Mouse (Mus musculus): Measurements from ENCODE around the gene Ttll6.

The Ttll6 gene

DNA sequence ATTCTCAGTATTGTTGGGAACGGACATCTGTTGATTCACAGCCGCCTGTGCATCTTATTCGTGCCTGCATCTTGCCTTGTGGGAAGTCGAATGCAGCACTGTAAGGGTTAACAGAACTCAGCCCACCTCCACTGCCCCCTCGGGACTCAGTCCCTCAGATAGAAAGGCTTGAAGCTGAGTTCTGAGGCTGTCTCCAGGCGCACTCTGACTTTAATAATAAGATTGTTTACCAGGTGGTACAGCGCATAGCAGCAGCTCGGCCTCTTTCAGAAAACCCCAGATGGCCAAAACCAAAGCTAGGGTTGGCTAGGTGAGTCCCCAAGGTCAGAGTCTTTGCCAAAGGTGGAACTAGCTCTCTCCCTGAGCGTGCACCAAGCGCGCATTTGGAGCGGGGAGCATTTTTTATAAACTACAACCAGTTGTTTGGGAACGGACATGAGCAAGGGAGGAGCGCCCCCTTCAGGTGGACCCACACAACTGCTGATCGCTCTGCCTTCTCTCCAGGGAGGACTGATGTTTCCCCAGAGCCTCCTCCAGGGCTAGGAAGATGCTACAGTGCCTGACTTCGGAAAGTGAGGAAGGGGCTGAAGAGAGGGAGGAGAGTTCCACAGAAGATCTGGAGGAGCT, at the start of gene Ttll6:
Gene Ttll6, plus strand, starts transcription at position 548 of the 627 bp plus-strand sequence.
- ChIA-PET CTCF (interaction anchor here (0.5 to 3.4 kb wide), 29 partner anchors 9 to 443 kb away, joined by 3 to 20 read pairs (median 3); partner anchors contain the start of genes Atp5g1 (in 1 of the 4), Calcoco2 (in 1 of the 4), Hoxb13 (in 1 of the 4) and Snf8 (in 1 of the 4)), POLR2A (interaction anchor here in 3 of 4 experiments (0.6 to 10.5 kb wide), 18 partner anchors 9 to 301 kb away, joined by 3 to 128 read pairs (median 3); partner anchors contain the start of genes Calcoco2 (in 2 of the 3), Atp5g1 (in 1 of the 3) and Snf8 (in 1 of the 3))

DNA sequence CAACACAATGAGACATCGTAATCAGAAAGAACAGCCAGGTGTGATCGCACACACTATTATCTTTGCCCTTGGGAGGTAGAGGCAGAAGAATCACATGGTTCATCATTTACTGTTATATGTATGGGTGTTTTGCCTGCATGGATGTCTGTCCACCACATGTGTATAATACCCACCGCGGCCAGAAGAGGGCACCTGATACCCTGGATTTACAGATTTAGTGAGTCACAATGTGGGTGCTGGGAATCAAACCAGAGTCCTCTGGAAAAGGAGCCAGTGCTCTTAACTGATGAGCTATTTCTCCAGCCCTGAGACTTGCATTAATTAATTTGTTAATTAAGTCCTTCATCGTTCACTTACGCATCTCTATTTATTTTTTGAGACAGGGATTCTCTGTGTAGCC, 45.6 kb upstream of the Ttll6 start:
- CTCF ChIA-PET: interaction anchor here (0.6 to 2.7 kb wide), 5 partner anchors 12 to 152 kb away, joined by 3 to 11 read pairs (median 5); partner anchors contain the start of gene Atp5g1 (in 1 of the 4)
- POLR2A ChIA-PET: interaction anchor here in 3 of 4 experiments (0.7 to 4.9 kb wide), 6 partner anchors 12 to 52 kb away, joined by 3 to 49 read pairs (median 10); partner anchors contain the start of genes Atp5g1 (in 3 of the 3) and Ube2z (in 1 of the 3)

DNA sequence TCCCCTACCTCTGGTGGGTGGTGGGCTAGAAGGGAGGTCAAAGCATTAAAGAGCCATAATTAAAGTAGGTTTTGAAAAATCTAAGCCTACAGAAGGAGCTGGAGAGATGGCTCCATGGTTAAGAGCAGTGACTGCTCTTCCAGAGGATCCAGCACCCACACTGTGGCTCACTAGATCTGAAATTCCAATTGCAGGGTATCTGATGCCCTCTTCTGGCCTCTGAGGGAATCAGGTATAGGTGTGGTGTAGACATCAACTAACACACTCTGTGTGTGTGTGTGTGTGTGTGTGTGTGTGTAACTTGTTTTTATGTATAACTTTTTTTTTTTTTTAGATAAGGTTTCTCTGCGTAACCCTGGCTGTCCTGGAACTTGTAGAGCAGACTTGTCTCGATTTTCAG, 42.5 kb upstream of the Ttll6 start:
- ChIA-PET POLR2A (interaction anchor here in 2 of 4 experiments (0.6 kb wide), 2 partner anchors 29 to 37 kb away, joined by 3 to 7 read pairs; no protein-coding TSS in a partner anchor), CTCF (interaction anchor here in 3 of 4 experiments (0.7 to 1.7 kb wide), 5 partner anchors 20 to 304 kb away, joined by 3 to 5 read pairs (median 4); partner anchors contain the start of genes Calcoco2 (in 1 of the 3) and Snf8 (in 1 of the 3))

DNA sequence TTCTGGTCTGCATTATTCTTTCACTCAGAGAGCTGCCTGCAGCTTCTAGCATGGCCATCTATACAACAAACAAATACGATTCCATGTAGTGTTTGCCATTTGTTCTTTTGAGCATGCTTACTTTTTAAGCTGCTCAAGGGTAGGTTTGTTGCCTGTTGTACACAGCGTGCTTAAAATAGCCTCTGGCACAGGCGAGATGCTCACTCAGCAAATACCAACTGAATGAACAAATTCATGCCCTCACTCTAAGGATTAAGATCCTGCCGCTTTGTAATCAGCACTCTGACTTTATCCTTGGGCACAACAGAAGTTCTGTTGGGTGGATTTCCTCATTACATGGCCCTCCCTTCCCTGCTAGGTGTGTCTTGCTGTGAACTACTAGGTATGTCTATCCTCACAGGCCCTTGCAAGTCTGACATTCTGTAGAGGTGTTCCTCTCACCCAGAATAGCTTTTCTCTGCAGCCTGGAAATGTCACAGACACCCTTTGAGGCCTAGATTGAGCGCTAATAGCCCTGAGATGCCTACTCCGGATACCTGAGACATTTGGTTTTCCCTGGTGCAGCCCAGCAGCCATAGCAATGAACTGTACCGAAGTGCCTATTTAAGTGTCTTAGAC, 40.8 kb upstream of the Ttll6 start:
- ChIA-PET POLR2A (interaction anchor here in 2 of 4 experiments (0.7 to 3.2 kb wide), 6 partner anchors 17 to 1500 kb away, joined by 3 to 15 read pairs (median 3); partner anchors contain the start of gene Atp5g1 (in 1 of the 2)), CTCF (interaction anchor here (0.6 to 3.3 kb wide), 28 partner anchors 9 to 652 kb away, joined by 3 to 14 read pairs (median 4); partner anchors contain the start of genes Ttll6 (in 2 of the 4), Atp5g1 (in 1 of the 4), Calcoco2 (in 1 of the 4) and Hoxb13 (in 1 of the 4))

DNA sequence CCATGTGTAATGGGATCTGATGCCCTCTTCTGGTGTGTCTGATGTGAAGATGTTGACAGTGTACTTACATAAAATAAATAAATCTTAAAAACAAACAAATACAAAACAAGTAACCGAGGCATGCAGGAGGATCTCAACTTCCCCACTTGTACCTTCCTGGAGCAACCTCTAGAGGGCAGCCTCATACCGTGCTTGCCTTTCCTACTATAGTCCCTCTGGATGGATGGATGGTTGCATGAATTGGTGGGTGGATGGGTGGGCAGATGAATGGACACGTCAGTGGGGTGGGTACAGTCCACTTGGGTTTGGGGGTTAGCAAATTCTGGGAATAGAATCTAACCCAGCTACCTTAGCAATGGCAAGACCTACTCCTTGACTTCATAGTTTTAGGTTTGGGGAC, 40.2 kb upstream of the Ttll6 start:
- ChIA-PET POLR2A (interaction anchor here in 2 of 4 experiments (0.7 to 3.2 kb wide), 4 partner anchors 21 to 1500 kb away, joined by 3 to 15 read pairs (median 3); no protein-coding TSS in a partner anchor), CTCF (interaction anchor here (0.6 to 3.3 kb wide), 23 partner anchors 9 to 653 kb away, joined by 3 to 14 read pairs (median 4); partner anchors contain the start of genes Ttll6 (in 2 of the 4), Atp5g1 (in 1 of the 4), Calcoco2 (in 1 of the 4) and Hoxb13 (in 1 of the 4))

DNA sequence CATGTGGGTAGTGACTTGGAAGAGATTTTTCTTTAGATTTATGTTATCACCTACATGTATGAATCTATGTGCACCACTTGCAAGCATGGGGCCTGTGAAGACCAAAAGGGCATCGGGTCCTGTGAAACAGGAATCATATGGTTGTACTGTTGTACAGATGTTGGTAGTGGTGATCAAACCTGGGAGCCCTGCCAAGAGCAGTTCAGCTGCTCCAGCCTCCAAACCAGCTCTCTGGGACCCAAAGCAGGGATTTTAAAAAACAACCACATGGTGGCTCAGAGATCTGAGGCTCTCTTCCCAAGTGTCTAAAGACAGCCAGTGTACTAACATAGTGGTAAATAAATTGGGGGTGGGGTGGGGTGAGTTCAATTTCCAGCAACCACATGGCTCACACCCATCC, 25.2 kb upstream of the Ttll6 start:
- ChIA-PET CTCF (interaction anchor here in 2 of 4 experiments (0.5 to 1.5 kb wide), 2 partner anchors 16 to 304 kb away, joined by 3 read pairs; no protein-coding TSS in a partner anchor), POLR2A (interaction anchor here in 3 of 4 experiments (0.6 to 2.8 kb wide), 10 partner anchors 9 to 204 kb away, joined by 3 to 9 read pairs (median 3); no protein-coding TSS in a partner anchor)

DNA sequence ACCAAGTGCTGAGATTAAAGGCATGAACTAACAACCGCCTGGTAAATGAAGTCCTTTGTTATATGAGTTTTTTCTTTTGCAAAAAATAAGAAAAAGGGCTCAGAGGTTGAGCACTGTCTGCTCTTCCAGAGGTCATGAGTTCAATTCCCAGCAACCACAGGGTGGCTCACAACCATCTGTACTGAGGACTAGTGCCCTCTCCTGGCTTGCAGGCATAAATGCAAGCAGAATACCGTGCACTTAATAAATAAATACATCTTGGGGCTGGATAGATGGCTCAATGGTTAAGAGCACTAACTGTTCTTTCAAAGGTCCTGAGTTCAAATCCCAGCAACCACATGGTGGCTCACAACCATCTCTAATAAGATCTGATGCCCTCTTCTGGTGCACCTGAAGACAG, 22.6 kb upstream of the Ttll6 start:
- ChIA-PET CTCF (interaction anchor here in 3 of 4 experiments (0.6 to 2.7 kb wide), 22 partner anchors 9 to 130 kb away, joined by 3 to 20 read pairs (median 4); partner anchors contain the start of gene Ttll6 (in 1 of the 3)), POLR2A (interaction anchor here in 3 of 4 experiments (0.6 to 11.4 kb wide), 14 partner anchors 9 to 719 kb away, joined by 3 to 128 read pairs (median 4); partner anchors contain the start of genes Atp5g1 (in 1 of the 3), Nfe2l1 (in 1 of the 3), Ttll6 (in 1 of the 3) and Ube2z (in 1 of the 3))

DNA sequence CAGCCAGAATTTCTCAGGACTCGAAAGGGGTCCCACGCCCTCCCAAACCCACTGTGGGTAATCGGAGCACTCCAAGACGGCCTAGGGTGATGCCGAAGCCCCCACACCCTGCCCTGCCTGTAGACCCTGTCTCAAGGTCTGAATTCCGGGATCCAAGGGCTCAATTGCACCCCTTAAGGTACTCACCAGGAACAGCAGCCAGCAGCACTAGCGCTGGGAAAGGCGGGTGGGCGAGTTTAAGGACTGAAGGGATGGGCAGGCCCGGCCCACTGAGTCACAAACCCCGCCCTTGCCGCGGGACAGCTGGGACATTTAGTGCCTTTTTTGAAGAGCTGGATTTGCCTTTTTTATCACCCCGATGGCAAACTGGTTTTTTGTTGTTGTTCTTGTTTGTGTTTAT, 21.8 kb upstream of the Ttll6 start, which contains the start of gene Calcoco2:
Gene Calcoco2, minus strand, starts transcription at position 214 of the 400 bp plus-strand sequence.
- POLR2A ChIA-PET: interaction anchor here (0.6 to 11.4 kb wide), 27 partner anchors 8 to 893 kb away, joined by 3 to 128 read pairs (median 5); partner anchors contain the start of genes Ttll6 (in 2 of the 4) and Atp5g1 (in 1 of the 4)
- CTCF ChIA-PET: interaction anchor here in 3 of 4 experiments (0.5 to 2.7 kb wide), 21 partner anchors 9 to 576 kb away, joined by 3 to 20 read pairs (median 4); no protein-coding TSS in a partner anchor

DNA sequence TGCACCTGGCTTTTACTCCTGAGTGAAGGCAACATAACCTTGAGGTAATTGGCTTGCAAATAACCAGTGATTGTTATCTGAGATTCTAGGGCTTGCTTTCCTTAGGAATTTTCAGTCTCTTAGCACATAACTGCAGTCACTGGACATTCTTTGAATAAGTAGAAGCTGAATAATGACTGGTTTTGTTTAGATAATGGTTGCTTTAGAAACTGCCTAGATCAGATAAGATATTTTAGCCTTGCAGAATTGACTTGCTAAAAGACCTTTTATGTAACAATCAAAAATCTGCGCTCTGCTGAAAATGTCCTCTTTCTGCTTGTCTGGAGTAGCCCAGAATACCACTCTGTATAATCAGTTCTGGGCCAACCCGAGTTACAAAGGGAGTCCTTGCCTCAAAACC, 19.5 kb upstream of the Ttll6 start:
- CTCF ChIA-PET: interaction anchor here in 3 of 4 experiments (0.6 to 1.8 kb wide), 4 partner anchors 13 to 34 kb away, joined by 3 to 5 read pairs (median 4); no protein-coding TSS in a partner anchor
- POLR2A ChIA-PET: interaction anchor here (0.5 to 11.4 kb wide), 19 partner anchors 10 to 1936 kb away, joined by 3 to 128 read pairs (median 4); partner anchors contain the start of genes Atp5g1 (in 1 of the 4) and Ttll6 (in 1 of the 4)

DNA sequence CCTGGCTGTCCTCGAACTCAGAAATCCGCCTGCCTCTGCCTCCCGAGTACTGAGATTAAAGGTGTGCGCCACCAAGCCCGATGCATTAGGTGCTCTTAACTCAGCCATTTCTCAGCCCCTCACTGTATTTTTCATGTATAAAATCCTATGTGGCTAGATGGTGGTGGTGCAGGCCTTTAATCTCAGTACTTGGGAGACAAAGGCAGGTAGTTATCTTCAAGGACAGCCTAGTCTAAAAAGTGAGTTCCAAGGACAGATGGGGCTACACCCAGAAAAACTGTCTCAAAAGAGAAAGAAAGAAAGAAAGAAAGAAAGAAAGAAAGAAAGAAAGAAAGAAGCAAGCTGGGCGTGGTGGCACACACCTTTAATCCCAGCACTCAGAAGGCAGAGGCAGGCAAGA, 18.2 kb upstream of the Ttll6 start:
- CTCF ChIA-PET: interaction anchor here in 1 of 4 experiments (0.7 to 1.8 kb wide), 2 partner anchors 11 to 233 kb away, joined by 3 to 5 read pairs; no protein-coding TSS in a partner anchor

DNA sequence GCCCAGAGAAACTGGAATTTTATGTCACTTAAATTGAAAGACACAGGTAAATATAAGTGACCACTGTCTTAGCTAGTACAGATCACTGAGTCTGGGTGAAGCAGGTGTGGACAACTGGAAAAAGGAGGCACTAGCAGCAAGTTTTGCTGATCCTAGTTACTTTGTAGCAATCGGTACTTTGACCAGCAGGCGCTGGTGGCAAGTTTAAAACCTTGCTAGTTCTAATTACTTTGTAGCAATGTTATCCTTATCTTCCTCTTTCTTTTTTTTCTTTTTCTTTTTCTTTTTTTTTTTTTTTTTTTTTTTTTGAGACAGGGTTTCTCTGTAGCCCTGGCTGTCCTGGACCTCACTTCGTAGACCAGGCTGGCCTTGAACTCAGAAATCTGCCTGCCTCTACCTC, 17.5 kb upstream of the Ttll6 start:
- POLR2A ChIA-PET: interaction anchor here (0.5 to 11.4 kb wide), 17 partner anchors 10 to 1959 kb away, joined by 3 to 128 read pairs (median 3); partner anchors contain the start of genes Ttll6 (in 2 of the 4) and Snf8 (in 1 of the 4)
- CTCF ChIA-PET: interaction anchor here in 2 of 4 experiments (0.7 to 1.1 kb wide), 5 partner anchors 12 to 232 kb away, joined by 3 to 4 read pairs (median 3); partner anchors contain the start of gene Ttll6 (in 2 of the 2)

More for the DNA sequence above, 18.2 kb upstream of the Ttll6 start:
- POLR2A ChIA-PET: interaction anchor here (0.7 to 11.4 kb wide), 10 partner anchors 11 to 1532 kb away, joined by 3 to 128 read pairs (median 4); partner anchors contain the start of genes Atp5g1 (in 1 of the 4) and Ttll6 (in 1 of the 4)

DNA sequence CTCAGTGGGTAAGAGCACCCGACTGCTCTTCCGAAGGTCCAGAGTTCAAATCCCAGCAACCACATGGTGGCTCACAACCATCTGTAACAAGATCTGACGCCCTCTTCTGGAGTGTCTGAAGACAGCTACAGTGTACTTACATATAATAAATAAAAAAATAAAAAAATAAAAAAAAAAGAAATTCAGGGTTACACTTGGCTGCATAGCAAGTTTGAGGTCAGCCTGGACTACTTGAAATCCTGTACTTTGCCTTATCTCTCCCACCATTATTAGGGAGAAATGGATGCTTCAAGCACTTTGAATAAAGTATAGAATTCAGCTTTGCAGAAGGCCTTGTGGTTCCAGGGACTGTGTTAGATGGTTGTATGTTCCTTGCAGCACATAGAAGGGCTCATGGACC, 16.7 kb upstream of the Ttll6 start:
- POLR2A ChIA-PET: interaction anchor here (0.6 to 11.4 kb wide), 11 partner anchors 11 to 1959 kb away, joined by 3 to 128 read pairs (median 3); partner anchors contain the start of genes Snf8 (in 1 of the 4) and Ttll6 (in 1 of the 4)

DNA sequence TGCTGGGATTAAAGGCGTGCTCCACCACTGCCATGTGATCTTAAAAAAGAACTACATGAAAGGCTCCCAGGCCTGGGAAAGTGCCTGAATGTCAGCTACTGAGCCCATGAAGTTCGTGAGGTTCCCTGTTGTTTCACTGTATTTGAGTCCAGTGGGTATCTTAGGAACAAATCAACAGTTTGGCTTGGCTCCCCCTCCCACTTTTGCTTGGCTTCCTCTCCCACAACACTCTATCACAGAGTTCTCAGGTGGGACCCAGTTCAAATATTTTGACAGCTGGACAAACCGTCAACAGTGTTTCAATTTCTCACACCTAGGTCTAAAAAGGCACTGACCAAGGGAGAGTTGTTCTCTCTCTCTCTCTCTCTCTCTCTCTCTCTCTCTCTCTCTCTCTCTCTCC, 14.2 kb upstream of the Ttll6 start:
- CTCF ChIA-PET: interaction anchor here (0.6 to 1.7 kb wide), 6 partner anchors 8 to 141 kb away, joined by 3 to 11 read pairs (median 4); partner anchors contain the start of gene Ttll6 (in 1 of the 4)

More for the DNA sequence above, 16.7 kb upstream of the Ttll6 start:
- CTCF ChIA-PET: interaction anchor here in 1 of 4 experiments (1.1 kb wide), 2 partner anchors 16 to 23 kb away, joined by 3 to 4 read pairs; partner anchors contain the start of gene Ttll6

DNA sequence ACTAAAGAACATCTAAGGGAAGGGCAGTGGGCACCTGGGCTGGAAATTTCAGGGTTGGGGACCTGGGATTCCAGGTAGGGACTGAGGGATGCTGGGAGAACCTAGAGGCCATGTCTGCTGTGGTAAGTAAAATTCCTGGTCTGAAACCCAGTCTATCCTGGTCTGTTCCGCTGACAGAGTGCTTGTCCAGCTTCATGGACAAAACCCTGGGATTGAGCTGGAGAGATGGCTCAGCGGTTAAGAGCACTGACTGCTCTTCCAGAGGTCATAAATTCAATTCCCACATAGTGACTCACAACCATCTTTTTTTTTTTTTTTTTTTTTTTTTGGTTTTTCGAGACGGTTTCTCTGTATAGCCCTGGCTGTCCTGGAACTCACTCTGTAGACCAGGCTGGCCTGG, 10.8 kb upstream of the Ttll6 start:
- POLR2A ChIA-PET: interaction anchor here in 2 of 4 experiments (1.2 to 1.7 kb wide), 3 partner anchors 9 to 47 kb away, joined by 3 to 7 read pairs (median 4); partner anchors contain the start of gene Atp5g1 (in 1 of the 2)
- CTCF ChIA-PET: interaction anchor here in 2 of 4 experiments (0.7 kb wide), 2 partner anchors 103 to 140 kb away, joined by 5 to 24 read pairs; no protein-coding TSS in a partner anchor

More for the DNA sequence above, 14.2 kb upstream of the Ttll6 start:
- POLR2A ChIA-PET: interaction anchor here in 1 of 4 experiments (0.9 to 11.4 kb wide), 4 partner anchors 7 to 108 kb away, joined by 3 to 128 read pairs (median 11); partner anchors contain the start of genes Calcoco2 and Ttll6

DNA sequence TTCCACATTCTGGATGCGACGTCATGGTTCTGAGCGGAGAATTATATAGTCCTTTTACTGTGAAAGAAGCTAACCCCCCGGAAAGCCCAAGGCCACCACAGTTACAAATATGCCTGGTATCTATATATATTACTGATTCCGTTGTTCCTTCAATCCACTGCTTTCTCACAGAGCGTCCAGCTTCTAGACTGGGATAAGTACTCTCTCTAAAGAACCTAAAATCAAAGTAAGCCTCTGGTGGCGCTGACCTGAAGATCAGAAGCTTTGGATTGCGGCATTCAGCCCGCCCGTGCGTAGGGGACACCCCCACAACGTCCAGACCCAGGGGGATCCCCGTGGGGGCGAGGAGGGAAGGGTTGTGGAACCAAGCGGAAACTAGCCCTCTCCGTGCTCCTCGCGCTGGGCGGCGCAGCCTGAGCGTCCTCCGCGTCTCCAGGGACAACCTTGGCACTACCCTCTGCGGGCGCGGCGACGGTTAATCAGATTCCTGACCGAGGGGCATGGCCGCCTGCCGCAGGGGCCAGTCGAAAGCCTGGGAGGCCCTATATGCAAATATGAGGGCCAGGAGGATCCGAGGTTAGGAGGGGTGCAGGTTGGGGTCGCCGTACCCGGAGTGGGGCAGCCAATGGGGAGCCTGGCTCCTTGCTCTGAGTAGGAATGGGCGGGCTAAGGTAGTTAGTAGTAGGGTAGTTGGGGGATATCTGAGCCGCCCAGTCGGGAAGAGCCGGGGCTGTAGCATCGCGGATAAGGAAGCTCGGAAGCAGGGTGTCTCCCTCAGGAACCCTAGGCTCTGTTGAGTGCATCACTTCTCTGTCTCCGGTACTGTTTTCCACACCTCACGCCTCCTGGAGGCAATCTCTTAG, 9.3 kb upstream of the Ttll6 start:
- POLR2A ChIA-PET: interaction anchor here (0.6 to 2.0 kb wide), 15 partner anchors 9 to 1091 kb away, joined by 3 to 8 read pairs (median 3); partner anchors contain the start of genes Atp5g1 (in 2 of the 4), Calcoco2 (in 2 of the 4), B4galnt2 (in 1 of the 4) and Snf8 (in 1 of the 4)
- CTCF ChIA-PET: interaction anchor here in 2 of 4 experiments (0.6 to 1.5 kb wide), 6 partner anchors 9 to 49 kb away, joined by 3 to 9 read pairs (median 4); partner anchors contain the start of genes Atp5g1 (in 1 of the 2), Calcoco2 (in 1 of the 2) and Ttll6 (in 1 of the 2)

All from embryonic stem cell, embryonic (primary cell).